Mouse (Mus musculus) lung, postnatal 0 days (tissue): Measurements from ENCODE around the gene Sec1. TPM values are rescaled to one million over a fixed set of nuclear protein-coding genes. Genes with fewer than 3 reads are reported as not detected.

Experiments
- ATAC-seq: fragments of 200-750 bp; cut with Nextera tagmentation; 2 replicates; pipeline ENCODE4 v1.8.0; 2017; ENCODE audit warnings: moderate library complexity
- DNase-seq: peaks from one replicate; pipeline ENCODE4 v3.0.0-alpha.2; 2016; ENCODE audit warnings: low spot score
- H3K27ac ChIP-seq: fragments of 300-500 bp; sonication (generic); 2 replicates; pipeline ENCODE4 v1.5.1; 2014; ENCODE audit warnings: antibody characterized with exemption, mild to moderate bottlenecking, low read length, mixed read lengths
- H3K27me3 ChIP-seq: fragments of 300-500 bp; sonication (generic); replicated peaks from 2 replicates; pipeline ENCODE4 v1.6.1; 2014; ENCODE audit warnings: low read length, mixed read lengths; ENCODE audit not compliant: insufficient read depth
- H3K36me3 ChIP-seq: fragments of 300-500 bp; sonication (generic); 2 replicates; pipeline ENCODE4 v1.6.1; 2014; ENCODE audit warnings: low read length, mixed read lengths; ENCODE audit not compliant: insufficient read depth
- H3K4me1 ChIP-seq: fragments of 300-500 bp; sonication (generic); 2 replicates; pipeline ENCODE4 v1.6.1; 2014; ENCODE audit warnings: antibody characterized with exemption, low read depth, low read length, mixed read lengths; ENCODE audit not compliant: insufficient read depth
- H3K4me2 ChIP-seq: fragments of 300-500 bp; sonication (generic); replicated peaks from 2 replicates; pipeline ENCODE4 v1.6.1; 2014; ENCODE audit warnings: low read depth, mild to moderate bottlenecking, low read length, moderate library complexity, mixed read lengths
- H3K4me3 ChIP-seq: fragments of 300-500 bp; sonication (generic); 2 replicates; pipeline ENCODE4 v1.5.1; 2014; ENCODE audit warnings: low read depth, low read length
- H3K9ac ChIP-seq: fragments of 300-500 bp; sonication (generic); replicated peaks from 2 replicates; pipeline ENCODE4 v1.6.1; 2014; ENCODE audit warnings: low read depth, mild to moderate bottlenecking
- H3K9me3 ChIP-seq: fragments of 300-500 bp; sonication (generic); 2 replicates; pipeline ENCODE4 v1.6.1; 2016; ENCODE audit warnings: low read length, mixed read lengths
- CTCF ChIP-seq: IDR thresholded peaks from 2 replicates; pipeline ENCODE4 v1.5.1; 2016; ENCODE audit warnings: antibody characterized with exemption, mild to moderate bottlenecking
- EP300 ChIP-seq: IDR thresholded peaks from 2 replicates; pipeline ENCODE4 v1.6.1; 2016; ENCODE audit warnings: antibody characterized with exemption, mild to moderate bottlenecking, control low read depth
- WGBS: fragments of 180-500 bp; shearing (Covaris S2); extraction: QIAGEN DNeasy Blood & Tissue Kit; methylation state at CpG from one replicate; pipeline ENCODE4 v1.1.7; 2014; 5-methylcytosine and 5-hydroxymethylcytosine counted together
- polyA plus RNA-seq: library from polyadenylated mRNA; unstranded; fragments of >200 nt; fragmentation: Nextera tagmentation; extraction: Ambion mirVana; gene quantifications from 2 replicates; pipeline ENCODE4 v1.2.1, GENCODE M21; 2015

The Sec1 gene
- polyA plus RNA-seq, 1 experiment from 2014 or later: 2.0 TPM

- 38% methylated on average over 29 of the region's 29 CpGs for WGBS
- Histone ChIP-seq H3K27ac (0 out of 2 replicates have a peak overlapping the region, but pooled peaks have one; percentile 14), H3K4me3 (no peak overlapping the region; the same call in 1 of the 2 replicates), H3K27me3 (no peaks in the 10 kb centered on the region), H3K9ac (no peak overlapping the region), H3K9me3 (no peaks in the 10 kb centered on the region), H3K36me3 (no peaks in the 10 kb centered on the region), H3K4me2 (no peak overlapping the region; the same call in 1 of the 2 replicates), H3K4me1 (peaks cover 35% of the 10 kb centered on the region)
- DNase-seq (peak; percentile 98), ATAC-seq (peak; percentile 80)
- TF ChIP-seq EP300 (no peak), CTCF (no peak)
Observed at GRCm38 (mm10) chr7:45638623-45639401, 55.4 kb downstream of the Sec1 start.

- no peaks in the 10 kb centered on the region for H3K27me3 ChIP-seq
- H3K27ac ChIP-seq: no peak overlapping the region
- no peak for TF ChIP-seq CTCF
- no peak for TF ChIP-seq EP300
- WGBS: 82% methylated on average over 6 of the region's 6 CpGs
- H3K4me2 ChIP-seq: no peak overlapping the region
- no peak overlapping the region for H3K9ac ChIP-seq
- H3K9me3 ChIP-seq: no peaks in the 10 kb centered on the region
- 0 out of 2 replicates have a peak, but pooled peaks cover 5% of the 10 kb centered on the region for H3K36me3 ChIP-seq
- H3K4me3 ChIP-seq: no peak overlapping the region
- ATAC-seq (no peak), DNase-seq (no peak)
- H3K4me1 ChIP-seq: peaks cover 30% of the 10 kb centered on the region
Observed at GRCm38 (mm10) chr7:45637710-45638109, 56.5 kb downstream of the Sec1 start.

- Histone ChIP-seq H3K4me2 (no peak overlapping the region), H3K36me3 (0 out of 2 replicates have a peak, but pooled peaks cover 5% of the 10 kb centered on the region), H3K27ac (peak overlapping the region; percentile 66), H3K9ac (no peak overlapping the region), H3K4me3 (no peak overlapping the region), H3K9me3 (no peaks in the 10 kb centered on the region), H3K27me3 (no peaks in the 10 kb centered on the region), H3K4me1 (peaks cover 23% of the 10 kb centered on the region; the same call in 1 of the 2 replicates)
- ATAC-seq: peak; percentile 33
- WGBS: 41% methylated on average over 15 of the region's 15 CpGs
- TF ChIP-seq CTCF (no peak), EP300 (peak; percentile 38; the same call in 1 of the 2 replicates)
- peak; percentile 75 for DNase-seq
Observed at GRCm38 (mm10) chr7:45635711-45636688, 58.2 kb downstream of the Sec1 start.

- Histone ChIP-seq H3K27ac (peak overlapping the region; percentile 71), H3K9ac (no peak overlapping the region), H3K36me3 (0 out of 2 replicates have a peak, but pooled peaks cover 5% of the 10 kb centered on the region), H3K27me3 (no peaks in the 10 kb centered on the region), H3K4me3 (no peak overlapping the region), H3K9me3 (no peaks in the 10 kb centered on the region), H3K4me1 (peaks cover 20% of the 10 kb centered on the region; the same call in 1 of the 2 replicates), H3K4me2 (no peak overlapping the region)
- 62% methylated on average over 11 of the region's 11 CpGs for whole genome bisulfite sequencing
- TF ChIP-seq EP300 (peak; percentile 85), CTCF (no peak)
- ATAC-seq (peak; percentile 42), DNase-seq (peak; percentile 85)
Observed at GRCm38 (mm10) chr7:45634946-45635681, 59.1 kb downstream of the Sec1 start.

- Histone ChIP-seq H3K9me3 (no peaks in the 10 kb centered on the region), H3K9ac (no peak overlapping the region), H3K36me3 (0 out of 2 replicates have a peak, but pooled peaks cover 5% of the 10 kb centered on the region), H3K4me2 (peak overlapping the region; percentile 34), H3K4me1 (peaks cover 14% of the 10 kb centered on the region; the same call in 1 of the 2 replicates), H3K27me3 (no peaks in the 10 kb centered on the region), H3K4me3 (no peak overlapping the region), H3K27ac (peak overlapping the region; percentile 20; the same call in 1 of the 2 replicates)
- peak; percentile 65 for TF ChIP-seq CTCF
- no peak for TF ChIP-seq EP300
- DNase-seq (peak; percentile 64), ATAC-seq (peak; percentile 20)
- WGBS: 27% methylated on average over 29 of the region's 35 CpGs
Observed at GRCm38 (mm10) chr7:45632499-45632898, 61.7 kb downstream of the Sec1 start.
